Mouse (Mus musculus): ENCODE measurements around the gene Olfr1245. TPM values are rescaled to one million over a fixed set of nuclear protein-coding genes. Genes with fewer than 3 reads are reported as not detected.

Gene Olfr1245
- total and polyA plus RNA-seq, 3 experiments = not detected

DNA sequence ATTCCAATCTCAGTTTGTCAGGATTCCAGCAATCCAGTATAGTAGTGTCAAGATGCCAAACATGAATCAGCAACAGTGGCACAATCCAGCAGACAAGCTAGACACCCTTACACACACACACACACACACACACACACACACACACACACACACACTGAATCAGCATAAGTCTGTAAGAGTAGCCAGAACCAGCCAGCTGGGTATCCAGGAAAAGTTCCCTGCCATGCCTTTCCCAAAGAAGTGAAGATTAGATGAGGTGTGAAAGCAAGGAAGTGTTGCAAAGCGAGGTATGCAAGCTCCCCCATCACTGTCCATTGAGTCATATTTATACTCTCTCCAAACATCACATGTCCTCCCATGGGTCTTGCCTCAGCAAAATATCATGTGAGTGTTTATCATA is 38.3 kb downstream of the Olfr1245 start:
- DNase-seq (ENCODE audit: extremely low read depth) = no peak
- in situ Hi-C loops (cut with MboI; ENCODE audit: low pct_ligation_motif_present, low pct_unique_long_range_greater_than_20kb, low sequenced_read_pairs) = no loop called here
- no peak for TF ChIP-seq MAX (IDR thresholded peaks at IDR 0.05; ENCODE audit: low read length)
- no peak for TF ChIP-seq SIN3A (IDR thresholded peaks at IDR 0.05; ENCODE audit: low read length)
- no peak for TF ChIP-seq TBP (conservative IDR thresholded peaks at IDR 0.05; ENCODE audit: low read depth, low read length)
- TF ChIP-seq RCOR1 (conservative IDR thresholded peaks at IDR 0.05; ENCODE audit: low read depth, low read length) = no peak
- no peak for TF ChIP-seq USF1 (IDR thresholded peaks at IDR 0.05; ENCODE audit: low read depth, low read length)
- TF ChIP-seq UBTF (IDR thresholded peaks at IDR 0.05; ENCODE audit: low read depth, low read length) = no peak
- TF ChIP-seq PAX5 (IDR thresholded peaks at IDR 0.05; ENCODE audit: low read length) = no peak
- TF ChIP-seq E2F4 (IDR thresholded peaks at IDR 0.05; ENCODE audit: insufficient replicate concordance, low read depth, low read length) = no peak
- TF ChIP-seq MXI1 (IDR thresholded peaks at IDR 0.05; ENCODE audit: low read depth, low read length) = no peak
- TF ChIP-seq MAZ (IDR thresholded peaks at IDR 0.05; ENCODE audit: low read depth, low read length) = no peak
- TF ChIP-seq GABPA (IDR thresholded peaks at IDR 0.05; ENCODE audit: insufficient replicate concordance, low read depth, low read length) = no peak
- TF ChIP-seq ZMIZ1 (IDR thresholded peaks at IDR 0.05; ENCODE audit: low read depth, low read length) = no peak
- no peak for TF ChIP-seq CHD2 (IDR thresholded peaks at IDR 0.05; ENCODE audit: low read length)
- TF ChIP-seq CHD1 (IDR thresholded peaks at IDR 0.05; ENCODE audit: low read depth, low read length) = no peak
- TF ChIP-seq BHLHE40 (IDR thresholded peaks at IDR 0.05; ENCODE audit: low read depth, low read length) = no peak
- no peak for TF ChIP-seq MAFK (IDR thresholded peaks at IDR 0.05; ENCODE audit: insufficient replicate concordance, low read length)
- TF ChIP-seq KAT2A (IDR thresholded peaks at IDR 0.05; ENCODE audit: insufficient replicate concordance, low read length) = no peak
- TF ChIP-seq CTCF (conservative IDR thresholded peaks at IDR 0.05 in 1 of 2, IDR thresholded peaks at IDR 0.05 in 1 of 2; ENCODE audit: low read depth in 2 of 2, low read length in 2 of 2) = no peak
- Histone ChIP-seq H3K36me3 (replicated peaks in 1 of 2; ENCODE audit: control insufficient read depth in 1 of 2, insufficient read depth in 1 of 2, low read length in 1 of 2) (no peaks in the 10 kb centered on the region), H3K4me1 (ENCODE audit: control insufficient read depth in 1 of 2, insufficient read depth in 2 of 2) (no peaks in the 10 kb centered on the region), H3K27ac (ENCODE audit: insufficient read depth, low read depth) (no peak overlapping the region), H3K9ac (ENCODE audit: insufficient read depth, low read depth) (no peak overlapping the region), H3K27me3 (replicated peaks) (no peaks in the 10 kb centered on the region), H3K4me3 (replicated peaks in 1 of 3; ENCODE audit: low read depth in 2 of 3, low read length in 2 of 3, poor library complexity in 1 of 3) (no peak overlapping the region), H3K9me3 (replicated peaks; ENCODE audit: low read length) (peaks cover 16% of the 10 kb centered on the region), H3K79me2 (replicated peaks; ENCODE audit: control insufficient read depth, extremely low read depth, insufficient read depth, poor library complexity, severe bottlenecking) (no peaks in the 10 kb centered on the region), H3K4me2 (ENCODE audit: insufficient read depth, low read depth, poor library complexity, severe bottlenecking) (no peak overlapping the region)
- dilution Hi-C loops (cut with MboI; ENCODE audit: extremely low pct_ligation_motif_present, extremely low pct_unique_long_range_greater_than_20kb, low sequenced_read_pairs) = no loop called here

- Histone ChIP-seq H3K4me1 (ENCODE audit: control insufficient read depth in 1 of 2, insufficient read depth in 2 of 2) (no peaks in the 10 kb centered on the region), H3K4me3 (replicated peaks in 1 of 3; ENCODE audit: low read depth in 2 of 3, low read length in 2 of 3, poor library complexity in 1 of 3) (no peak within 1 kb of the TSS), H3K9me3 (replicated peaks; ENCODE audit: low read length) (peaks cover 10% of the 10 kb centered on the region), H3K79me2 (replicated peaks; ENCODE audit: control insufficient read depth, extremely low read depth, insufficient read depth, poor library complexity, severe bottlenecking) (no peaks in the 10 kb centered on the region), H3K9ac (ENCODE audit: insufficient read depth, low read depth) (no peak within 1 kb of the TSS), H3K36me3 (replicated peaks in 1 of 2; ENCODE audit: control insufficient read depth in 1 of 2, insufficient read depth in 1 of 2, low read length in 1 of 2) (no peaks in the 10 kb centered on the region), H3K27me3 (replicated peaks) (no peaks in the 10 kb centered on the region), H3K27ac (ENCODE audit: insufficient read depth, low read depth) (no peak within 1 kb of the TSS), H3K4me2 (ENCODE audit: insufficient read depth, low read depth, poor library complexity, severe bottlenecking) (no peak within 1 kb of the TSS)
- in situ Hi-C loops (cut with MboI; ENCODE audit: low pct_ligation_motif_present, low pct_unique_long_range_greater_than_20kb, low sequenced_read_pairs) = no loop called here
- dilution Hi-C loops (cut with MboI; ENCODE audit: extremely low pct_ligation_motif_present, extremely low pct_unique_long_range_greater_than_20kb, low sequenced_read_pairs) = no loop called here
- no peak for DNase-seq (ENCODE audit: extremely low read depth)
- TF ChIP-seq USF2 (conservative IDR thresholded peaks at IDR 0.05; ENCODE audit: low read depth, low read length) (no peak), POLR2AphosphoS2 (IDR thresholded peaks at IDR 0.05; ENCODE audit: low read depth, low read length) (no peak), NELFE (IDR thresholded peaks at IDR 0.05; ENCODE audit: low read depth, low read length) (no peak), RAD21 (IDR thresholded peaks at IDR 0.05; ENCODE audit: low read depth, low read length) (no peak), NRF1 (IDR thresholded peaks at IDR 0.05; ENCODE audit: low read depth, low read length) (no peak), BHLHE40 (IDR thresholded peaks at IDR 0.05; ENCODE audit: low read depth, low read length) (no peak), IRF4 (IDR thresholded peaks at IDR 0.05; ENCODE audit: low read depth, low read length) (no peak), SIN3A (IDR thresholded peaks at IDR 0.05; ENCODE audit: low read length) (no peak), PAX5 (IDR thresholded peaks at IDR 0.05; ENCODE audit: low read length) (no peak), JUND (conservative IDR thresholded peaks at IDR 0.05; ENCODE audit: low read depth, low read length) (no peak), MAZ (IDR thresholded peaks at IDR 0.05; ENCODE audit: low read depth, low read length) (no peak), RCOR1 (conservative IDR thresholded peaks at IDR 0.05; ENCODE audit: low read depth, low read length) (no peak), GABPA (IDR thresholded peaks at IDR 0.05; ENCODE audit: insufficient replicate concordance, low read depth, low read length) (no peak)
These were observed 46.9 kb downstream of the Olfr1245 start, which contains the start of gene Olfr1243 for GRCm38 (mm10) chr2:89531387-89531786. Gene Olfr1243 (minus strand): TSS chr2:89531487.

Measured in CH12.LX (cell line).